Mouse (Mus musculus) forebrain, embryonic 11.5 days (tissue): ENCODE results near the gene Fam90a1a. TPM values are rescaled to one million over a fixed set of nuclear protein-coding genes. Genes with fewer than 3 reads are reported as not detected.

ENCODE experiments used
- ATAC-seq: fragments of 200-750 bp; cut with Nextera tagmentation; replicated peaks from 2 replicates; pipeline ENCODE4 v1.8.0; 2017; ENCODE audit warnings: moderate TSS enrichment; ENCODE audit not compliant: low FRiP score
- DNase-seq: peaks from one replicate; pipeline ENCODE4 v3.0.0-alpha.2; 2017; ENCODE audit warnings: low spot score
- H3K27ac ChIP-seq: fragments of 300-500 bp; sonication (generic); 2 replicates; pipeline ENCODE4 v1.5.1; 2014; ENCODE audit warnings: low read depth, low read length
- H3K27me3 ChIP-seq: fragments of 300-500 bp; sonication (generic); 2 replicates; pipeline ENCODE4 v1.6.1; 2014; ENCODE audit warnings: mild to moderate bottlenecking, low read length, mixed read lengths; ENCODE audit not compliant: control insufficient read depth, insufficient read depth
- H3K36me3 ChIP-seq: fragments of 300-500 bp; sonication (generic); 2 replicates; pipeline ENCODE4 v1.6.1; 2014; ENCODE audit warnings: mild to moderate bottlenecking, low read length, moderate library complexity, mixed read lengths; ENCODE audit not compliant: control insufficient read depth, insufficient read depth
- H3K4me1 ChIP-seq: fragments of 300-500 bp; sonication (generic); replicated peaks from 2 replicates; pipeline ENCODE4 v1.6.1; 2014; ENCODE audit warnings: low read length, mixed read lengths; ENCODE audit not compliant: control insufficient read depth, insufficient read depth
- H3K4me2 ChIP-seq: fragments of 300-500 bp; sonication (generic); 2 replicates; pipeline ENCODE4 v1.6.1; 2014; ENCODE audit warnings: low read depth, mild to moderate bottlenecking, low read length, moderate library complexity, mixed read lengths; ENCODE audit not compliant: severe bottlenecking
- H3K4me3 ChIP-seq: fragments of 300-500 bp; sonication (generic); 2 replicates; pipeline ENCODE4 v1.5.1; 2014; ENCODE audit warnings: low read depth, low read length
- H3K9ac ChIP-seq: fragments of 300-500 bp; sonication (generic); 2 replicates; pipeline ENCODE4 v1.6.1; 2014; ENCODE audit warnings: low read length
- H3K9me3 ChIP-seq: fragments of 300-500 bp; sonication (generic); 2 replicates; pipeline ENCODE4 v1.6.1; 2016; ENCODE audit warnings: low read length, mixed read lengths; ENCODE audit not compliant: control insufficient read depth
- WGBS: fragments of 180-500 bp; shearing (Covaris S2); extraction: QIAGEN DNeasy Blood & Tissue Kit; methylation state at CpG from one replicate; pipeline ENCODE4 v1.1.7; 2014; 5-methylcytosine and 5-hydroxymethylcytosine counted together
- polyA plus RNA-seq: library from polyadenylated mRNA; unstranded; fragments of >200 nt; fragmentation: Nextera tagmentation; extraction: Ambion mirVana; gene quantifications from 2 replicates; pipeline ENCODE4 v1.2.1, GENCODE M21; 2014

The Fam90a1a gene
- polyA plus RNA-seq, 1 experiment from 2014 or later = not detected

DNA sequence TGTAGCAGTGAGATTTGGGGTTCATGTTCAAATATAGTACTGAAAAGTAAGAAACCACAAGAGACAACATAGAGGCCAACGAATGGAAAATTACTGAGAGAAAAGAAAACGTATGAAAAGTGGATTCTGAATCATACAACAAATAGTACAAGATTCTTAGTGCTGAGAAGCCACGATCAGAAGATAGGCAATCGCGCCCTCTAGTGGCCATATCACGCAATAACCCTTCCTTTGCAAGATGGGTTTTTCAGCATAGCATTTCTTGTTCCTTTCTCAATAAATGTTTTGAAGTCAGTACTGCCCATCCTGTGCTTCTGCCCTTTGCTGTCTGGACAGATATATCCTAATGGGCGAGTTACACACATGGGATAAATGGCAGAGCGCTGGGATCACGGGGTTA, 3.2 kb upstream of the Fam90a1a start:
- H3K36me3 ChIP-seq = no peaks in the 10 kb centered on the region
- 8% methylated on average over 9 of the region's 9 CpGs for WGBS
- peak; percentile 30; the same call in 1 of the 2 replicates for ATAC-seq

GRCm38 (mm10) chr8:21956336-21956735, 2.2 kb upstream of the Fam90a1a start:
- Histone ChIP-seq H3K4me1 (no peaks in the 10 kb centered on the region), H3K27me3 (no peaks in the 10 kb centered on the region), H3K36me3 (no peaks in the 10 kb centered on the region), H3K4me2 (no peak overlapping the region), H3K9ac (no peak overlapping the region), H3K27ac (no peak overlapping the region), H3K9me3 (no peaks in the 10 kb centered on the region), H3K4me3 (no peak overlapping the region)
- DNase-seq = no peak
- ATAC-seq = no peak
- WGBS = 80% methylated on average over 3 of the region's 3 CpGs

More for the DNA sequence above, 3.2 kb upstream of the Fam90a1a start:
- Histone ChIP-seq H3K4me3 (no peak overlapping the region), H3K27me3 (no peaks in the 10 kb centered on the region), H3K9ac (no peak overlapping the region), H3K4me1 (no peaks in the 10 kb centered on the region), H3K27ac (no peak overlapping the region), H3K4me2 (no peak overlapping the region), H3K9me3 (no peaks in the 10 kb centered on the region)
- DNase-seq = peak; percentile 71

- Histone ChIP-seq H3K4me3 (no peak overlapping the region), H3K9ac (no peak overlapping the region), H3K27ac (no peak overlapping the region), H3K27me3 (no peaks in the 10 kb centered on the region), H3K4me1 (no peaks in the 10 kb centered on the region), H3K4me2 (no peak overlapping the region), H3K9me3 (no peaks in the 10 kb centered on the region), H3K36me3 (no peaks in the 10 kb centered on the region)
- ATAC-seq (no peak), DNase-seq (no peak)
- WGBS = 81% methylated on average over 1 of the region's 1 CpGs
Measured at GRCm38 (mm10) chr8:21966646-21967045, 8.1 kb downstream of the Fam90a1a start.

GRCm38 (mm10) chr8:21969475-21969874, 11.0 kb downstream of the Fam90a1a start, which contains the start of gene Ccdc70:
Ccdc70 (plus strand) TSS chr8:21969775.
- Histone ChIP-seq H3K4me2 (no peak within 1 kb of the TSS), H3K27ac (no peak within 1 kb of the TSS), H3K9me3 (no peaks in the 10 kb centered on the region), H3K36me3 (no peaks in the 10 kb centered on the region), H3K9ac (no peak within 1 kb of the TSS), H3K4me3 (no peak within 1 kb of the TSS), H3K4me1 (no peaks in the 10 kb centered on the region), H3K27me3 (no peaks in the 10 kb centered on the region)
- no peak for DNase-seq
- no peak for ATAC-seq
- 88% methylated on average over 3 of the region's 3 CpGs for WGBS

DNA sequence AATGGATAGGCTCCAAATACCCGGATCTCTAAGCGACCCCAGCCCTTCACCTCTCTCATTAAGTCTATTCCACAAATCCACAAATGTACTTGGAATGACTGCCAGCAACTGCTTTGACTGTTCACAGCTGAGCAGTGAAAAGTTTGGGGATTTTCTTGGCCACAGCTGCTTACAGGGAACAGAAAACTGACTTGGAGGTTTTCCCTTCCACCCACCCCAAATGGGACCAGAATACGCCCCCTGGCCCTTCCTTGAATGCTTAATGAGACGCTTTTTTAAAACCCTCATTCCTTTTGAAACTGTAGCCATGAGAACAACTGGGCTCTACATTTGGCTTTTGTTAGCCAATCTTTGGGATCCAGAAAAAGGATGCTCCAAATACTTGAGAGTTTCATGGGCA, 19.7 kb downstream of the Fam90a1a start:
- no peak for DNase-seq
- H3K27me3 ChIP-seq = no peaks in the 10 kb centered on the region
- 0 out of 2 replicates have a peak, but pooled peaks cover 2% of the 10 kb centered on the region for H3K4me1 ChIP-seq
- ATAC-seq = no peak
- no peak overlapping the region for H3K27ac ChIP-seq
- 65% methylated on average over 4 of the region's 4 CpGs for WGBS
- H3K4me3 ChIP-seq = no peak overlapping the region
- H3K9ac ChIP-seq = no peak overlapping the region
- H3K36me3 ChIP-seq = no peaks in the 10 kb centered on the region
- no peaks in the 10 kb centered on the region for H3K9me3 ChIP-seq
- no peak overlapping the region for H3K4me2 ChIP-seq

DNA sequence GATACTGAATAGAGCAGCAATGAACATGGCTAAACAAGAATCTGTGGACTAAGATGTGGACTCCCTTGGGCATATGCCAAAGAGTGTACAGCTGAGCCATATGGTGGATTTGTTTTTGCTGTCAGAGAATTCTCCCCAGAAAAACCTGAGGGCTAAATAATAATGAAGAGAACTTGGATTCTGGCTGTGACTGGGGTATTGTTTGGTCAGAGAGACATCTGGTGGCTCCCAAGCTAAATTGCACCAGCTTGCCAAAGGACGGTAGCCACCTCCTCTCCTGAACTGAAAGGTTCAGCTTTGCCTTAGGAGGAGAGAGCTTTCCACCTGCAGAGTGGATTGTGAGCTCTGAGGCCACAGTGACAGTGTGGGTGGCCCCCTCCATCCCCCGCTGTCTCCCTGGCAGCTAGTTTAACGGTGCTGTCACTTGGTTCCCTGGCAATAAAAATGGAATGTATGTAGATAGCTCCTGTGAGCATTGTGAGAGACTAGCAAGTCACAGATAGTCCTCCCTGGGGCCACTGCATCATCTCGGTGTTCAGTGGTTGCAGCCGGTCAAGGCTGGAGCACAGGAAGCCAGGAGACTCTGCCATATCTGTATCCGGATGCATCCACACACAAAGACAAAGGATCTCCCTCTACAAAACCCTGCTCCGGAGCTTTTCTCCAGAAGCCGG, 23.3 kb downstream of the Fam90a1a start:
- Histone ChIP-seq H3K36me3 (no peaks in the 10 kb centered on the region), H3K9me3 (no peaks in the 10 kb centered on the region), H3K4me1 (0 out of 2 replicates have a peak, but pooled peaks cover 2% of the 10 kb centered on the region), H3K27ac (no peak overlapping the region), H3K9ac (no peak overlapping the region), H3K4me3 (no peak overlapping the region), H3K27me3 (no peaks in the 10 kb centered on the region), H3K4me2 (no peak overlapping the region)
- no peak for ATAC-seq
- DNase-seq = no peak
- WGBS = 67% methylated on average over 8 of the region's 8 CpGs

DNA sequence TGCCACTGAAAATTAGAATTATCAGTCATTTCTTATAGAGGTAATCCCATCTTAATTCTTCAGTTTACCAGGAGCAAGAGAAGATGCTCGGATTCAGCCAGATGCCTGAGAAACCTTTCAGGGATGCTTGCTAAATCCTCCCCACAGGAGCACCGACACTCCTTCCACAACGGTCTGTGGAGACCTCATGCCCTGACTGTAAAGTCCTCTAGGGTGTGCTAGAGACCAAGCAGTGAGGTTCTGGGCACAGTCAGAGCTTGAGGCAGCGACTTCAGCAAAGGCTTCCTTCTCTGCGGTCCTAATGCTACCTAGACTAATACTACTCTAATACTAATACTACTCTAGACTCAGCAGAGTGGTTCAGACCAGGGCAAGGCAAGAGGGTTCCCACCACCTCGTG, 33.7 kb downstream of the Fam90a1a start:
- peak; percentile 63 for DNase-seq

DNA sequence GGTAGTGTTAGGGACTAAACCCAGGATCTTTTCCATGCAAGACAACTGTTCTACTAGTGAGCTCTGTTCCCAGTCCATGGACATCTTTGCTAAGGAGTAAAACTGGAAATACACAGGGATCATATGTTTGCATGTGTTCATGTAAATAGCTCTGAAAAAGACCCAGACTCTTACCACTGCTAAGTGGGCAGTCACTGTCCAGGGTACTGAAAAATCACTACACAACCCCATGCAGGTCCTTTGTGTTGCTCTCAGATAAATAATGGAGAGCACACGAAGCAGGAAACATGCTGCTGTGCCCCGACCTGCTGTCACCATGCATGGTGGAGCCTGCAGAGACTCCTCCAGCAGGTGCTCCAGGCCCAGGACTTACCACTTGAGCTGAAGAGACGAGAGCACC, 36.7 kb downstream of the Fam90a1a start:
- DNase-seq (no peak), ATAC-seq (no peak)
- no peak overlapping the region for H3K4me2 ChIP-seq
- H3K9me3 ChIP-seq = no peaks in the 10 kb centered on the region
- H3K9ac ChIP-seq = no peak overlapping the region
- no peak overlapping the region for H3K27ac ChIP-seq
- WGBS = 57% methylated on average over 3 of the region's 3 CpGs
- H3K4me1 ChIP-seq = no peaks in the 10 kb centered on the region
- no peaks in the 10 kb centered on the region for H3K36me3 ChIP-seq
- H3K27me3 ChIP-seq = no peaks in the 10 kb centered on the region
- no peak overlapping the region for H3K4me3 ChIP-seq

More for the DNA sequence above, 33.7 kb downstream of the Fam90a1a start:
- no peak overlapping the region for H3K4me2 ChIP-seq
- ATAC-seq = peak; percentile 71
- 21% methylated on average over 6 of the region's 6 CpGs for WGBS
- no peaks in the 10 kb centered on the region for H3K36me3 ChIP-seq
- no peak overlapping the region for H3K27ac ChIP-seq
- H3K27me3 ChIP-seq = no peaks in the 10 kb centered on the region
- no peaks in the 10 kb centered on the region for H3K9me3 ChIP-seq
- no peaks in the 10 kb centered on the region for H3K4me1 ChIP-seq
- no peak overlapping the region for H3K9ac ChIP-seq
- no peak overlapping the region for H3K4me3 ChIP-seq
